Mouse (Mus musculus) ovary, postnatal 10 days (tissue): ENCODE measurements around the gene Ranbp10.

ENCODE experiments used
- DNase-seq: peaks from one replicate; pipeline ENCODE4 v3.0.0; 2022; ENCODE audit warnings: low spot score

Gene Ranbp10

DNA sequence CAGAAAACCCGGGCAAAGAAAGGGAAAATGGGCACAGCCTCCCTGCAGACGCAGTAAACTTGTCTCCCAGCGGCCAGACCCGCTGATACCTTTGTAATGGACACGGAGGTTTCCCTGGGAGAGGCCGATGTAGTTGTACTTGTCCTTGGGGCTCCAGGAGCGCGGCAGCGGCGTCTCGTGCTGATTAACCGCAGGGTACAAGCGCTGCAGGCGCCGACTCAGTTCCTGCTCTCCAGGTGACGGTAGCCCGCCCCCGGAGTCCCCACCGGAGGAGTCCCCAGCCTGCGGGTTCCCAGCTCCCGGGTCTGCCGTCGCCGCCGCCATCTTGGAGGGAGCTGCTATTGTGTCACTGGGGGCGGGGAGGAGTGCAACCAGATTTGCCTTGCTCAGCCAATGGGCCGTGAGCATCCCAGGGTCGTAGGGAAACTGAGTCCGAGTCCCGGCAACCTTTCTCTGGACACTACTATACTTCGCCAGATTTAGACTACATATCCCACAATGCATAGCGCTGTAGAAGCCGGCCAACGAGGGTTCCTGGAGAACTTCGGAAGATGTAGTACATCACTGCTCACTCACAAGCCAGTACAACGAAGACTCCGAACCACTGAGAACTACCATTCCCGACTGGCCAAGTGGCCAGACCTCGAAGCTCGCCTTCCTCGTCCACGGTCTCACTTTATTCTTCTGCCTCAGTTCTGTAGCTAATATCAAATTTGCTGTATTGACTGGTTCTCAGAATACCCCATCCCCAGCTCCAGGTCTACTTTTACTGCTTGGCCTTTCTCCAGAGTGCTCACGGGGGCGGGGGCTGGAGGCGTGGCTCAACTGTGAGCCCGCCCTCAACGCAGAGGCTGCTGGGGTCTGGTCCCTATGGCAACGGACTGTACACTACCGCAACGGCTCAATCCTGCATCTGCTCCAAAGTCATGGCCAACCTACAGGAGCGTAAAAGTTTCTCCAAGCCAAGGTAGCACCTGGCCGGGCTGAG, at the start of gene Ranbp10, which contains the start of gene Tsnaxip1:
TSS of gene Ranbp10 (minus strand) at position 490 of the 988 bp plus-strand sequence.
TSS of gene Tsnaxip1 (plus strand) at position 871 of the 988 bp plus-strand sequence.
- peak; percentile 84 for DNase-seq

DNA sequence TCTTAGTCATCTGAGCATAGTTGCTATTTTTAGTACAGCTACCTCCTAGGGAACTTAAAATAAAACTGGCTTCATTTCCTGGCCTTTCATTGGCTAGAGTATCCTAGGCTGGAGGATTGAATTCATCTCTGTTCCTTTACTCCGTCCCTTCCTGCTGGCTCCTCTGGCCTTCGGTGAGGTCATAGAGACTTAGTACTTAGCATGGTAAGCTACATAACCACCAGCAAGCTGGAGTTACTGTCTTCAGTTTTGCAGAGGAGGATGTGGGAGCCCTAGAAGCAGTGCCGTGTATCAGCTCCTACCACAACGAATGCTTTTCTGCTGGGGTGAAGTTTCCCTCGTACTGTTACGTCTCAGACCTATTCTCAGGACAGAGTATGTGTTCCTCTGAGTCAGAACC, 47.2 kb upstream of the Ranbp10 start:
- DNase-seq: no peak

DNA sequence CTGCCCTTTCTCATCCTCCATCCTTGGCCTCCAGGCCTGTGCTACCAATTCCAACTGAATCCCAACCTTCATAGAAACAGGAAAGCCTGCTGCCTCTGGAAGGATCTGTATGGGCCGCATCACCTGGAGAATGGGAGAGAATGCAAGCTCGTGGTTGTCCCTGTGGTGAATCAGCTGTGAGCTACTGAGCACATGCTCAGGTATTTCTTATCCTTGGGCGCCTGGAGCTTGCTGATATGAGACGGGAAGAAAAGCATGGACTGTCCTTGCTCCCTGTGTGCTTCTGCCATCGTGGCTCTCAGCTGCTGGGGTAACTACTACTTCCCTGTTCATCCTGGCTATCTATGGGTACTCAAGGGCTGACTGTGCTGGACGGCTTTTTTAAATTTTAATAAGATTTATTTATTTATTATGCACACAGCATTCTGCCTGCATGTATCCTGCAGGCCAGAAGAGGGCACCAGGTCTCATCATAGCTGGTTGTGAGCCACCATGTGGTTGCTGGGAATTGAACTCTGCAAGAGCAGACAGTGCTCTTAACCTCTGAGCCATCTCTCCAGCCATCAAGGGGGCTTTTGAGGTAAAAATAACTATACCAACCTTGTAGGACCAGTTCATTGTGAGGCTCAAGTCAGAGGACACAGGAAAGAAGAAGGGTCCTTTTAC, 39.3 kb upstream of the Ranbp10 start:
- DNase-seq: no peak

DNA sequence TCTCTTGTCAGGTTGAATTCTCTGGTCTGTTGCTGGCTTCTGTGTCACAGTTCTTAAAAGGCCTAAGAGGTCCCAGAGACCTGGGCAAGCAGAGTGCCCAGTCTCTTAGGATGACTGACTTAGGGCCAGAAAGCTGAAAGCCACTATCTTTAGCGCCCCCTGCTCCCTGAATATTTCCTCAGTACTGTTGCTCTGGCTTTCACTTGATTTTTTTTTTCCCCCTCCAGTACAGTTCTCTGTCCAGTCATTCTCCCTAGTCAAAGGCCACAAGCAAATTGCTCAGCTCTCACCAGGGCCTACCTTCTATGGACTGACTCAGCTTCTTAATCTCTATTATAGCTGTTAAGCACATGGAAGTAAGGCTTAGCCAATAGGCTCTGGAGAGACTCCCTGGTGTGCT, 34.8 kb upstream of the Ranbp10 start:
- no peak for DNase-seq

DNA sequence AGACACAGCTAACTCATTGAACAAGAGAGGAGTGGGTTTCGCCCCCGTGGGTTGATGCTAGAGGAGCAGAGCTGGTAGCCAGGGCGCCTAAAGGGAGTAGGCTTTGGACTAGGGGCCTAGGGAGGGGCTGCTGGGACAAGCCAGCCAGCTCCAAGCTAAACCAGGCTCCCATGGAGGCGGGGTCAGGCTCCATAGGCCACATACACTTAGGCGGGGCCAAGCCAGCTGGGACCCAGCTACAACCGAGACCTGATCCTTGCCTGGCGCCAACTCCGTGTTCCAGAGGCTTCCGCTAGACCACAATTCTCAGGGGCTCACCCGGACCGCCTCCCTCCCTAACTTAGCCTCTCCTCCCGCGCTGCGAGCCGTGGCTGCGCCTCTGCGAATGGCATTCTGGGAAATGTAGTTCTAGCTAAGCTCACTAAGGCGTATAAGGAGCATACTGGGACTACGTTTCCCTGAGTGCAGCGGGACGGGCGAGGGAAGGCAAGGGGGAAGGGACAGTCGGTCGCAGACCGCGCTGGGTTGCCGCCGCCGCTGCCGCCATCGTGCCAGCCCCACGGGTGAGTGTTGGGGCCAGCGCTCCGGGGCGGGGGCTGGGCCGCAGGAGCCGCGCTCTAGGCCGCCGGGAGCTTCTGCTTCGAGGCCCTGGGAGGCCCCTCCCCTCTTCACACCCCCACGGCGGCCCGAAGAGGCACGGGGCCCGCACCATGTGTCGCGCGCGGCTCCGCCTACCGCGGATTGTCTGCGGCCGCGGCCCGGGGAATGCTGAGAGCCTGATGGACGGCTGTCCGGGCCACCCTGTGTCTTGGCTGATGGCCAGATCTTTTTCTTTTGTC, 33.2 kb upstream of the Ranbp10 start, which contains the start of gene Nutf2:
TSS of gene Nutf2 (plus strand) at position 438 of the 839 bp plus-strand sequence.
- peak; percentile 75 for DNase-seq

DNA sequence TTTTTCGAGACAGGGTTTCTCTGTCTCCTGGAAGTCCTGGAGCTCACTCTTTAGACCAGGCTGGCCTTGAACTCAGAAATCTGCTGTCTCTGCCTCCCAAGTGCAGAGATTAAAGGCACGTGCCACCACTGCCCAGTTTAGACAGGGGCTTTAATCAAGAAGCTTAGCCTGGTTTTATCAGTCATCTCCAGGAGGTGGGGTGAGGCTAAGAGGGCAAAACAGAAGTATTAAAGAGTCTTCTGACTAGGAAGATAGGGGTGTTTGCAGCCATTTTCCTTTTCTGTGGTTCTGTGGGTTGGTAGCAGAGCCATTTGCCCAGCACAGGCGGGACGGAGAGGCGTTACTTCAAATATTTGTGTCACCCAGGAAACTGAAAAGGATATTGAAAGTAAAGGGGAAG, 32.2 kb upstream of the Ranbp10 start:
- no peak for DNase-seq

DNA sequence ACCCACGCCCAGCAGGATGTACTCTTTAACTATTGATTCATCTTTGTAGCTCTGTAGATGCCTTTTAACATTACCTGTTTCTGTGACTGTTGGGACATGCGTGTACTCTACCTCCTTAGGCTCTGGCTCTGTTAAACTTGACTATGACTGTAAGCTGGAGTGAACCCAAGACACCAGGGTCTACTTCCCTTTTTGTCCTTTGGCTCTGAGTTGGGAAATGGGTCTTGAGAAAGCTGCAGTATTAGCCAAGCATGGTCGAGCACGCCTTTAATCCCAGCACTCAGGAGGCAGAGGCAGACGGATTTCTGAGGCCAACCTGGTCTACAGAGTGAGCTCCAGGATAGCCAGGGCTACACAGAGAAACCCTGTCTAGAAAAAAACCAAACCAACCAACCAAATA, 31.3 kb upstream of the Ranbp10 start:
- no peak for DNase-seq

DNA sequence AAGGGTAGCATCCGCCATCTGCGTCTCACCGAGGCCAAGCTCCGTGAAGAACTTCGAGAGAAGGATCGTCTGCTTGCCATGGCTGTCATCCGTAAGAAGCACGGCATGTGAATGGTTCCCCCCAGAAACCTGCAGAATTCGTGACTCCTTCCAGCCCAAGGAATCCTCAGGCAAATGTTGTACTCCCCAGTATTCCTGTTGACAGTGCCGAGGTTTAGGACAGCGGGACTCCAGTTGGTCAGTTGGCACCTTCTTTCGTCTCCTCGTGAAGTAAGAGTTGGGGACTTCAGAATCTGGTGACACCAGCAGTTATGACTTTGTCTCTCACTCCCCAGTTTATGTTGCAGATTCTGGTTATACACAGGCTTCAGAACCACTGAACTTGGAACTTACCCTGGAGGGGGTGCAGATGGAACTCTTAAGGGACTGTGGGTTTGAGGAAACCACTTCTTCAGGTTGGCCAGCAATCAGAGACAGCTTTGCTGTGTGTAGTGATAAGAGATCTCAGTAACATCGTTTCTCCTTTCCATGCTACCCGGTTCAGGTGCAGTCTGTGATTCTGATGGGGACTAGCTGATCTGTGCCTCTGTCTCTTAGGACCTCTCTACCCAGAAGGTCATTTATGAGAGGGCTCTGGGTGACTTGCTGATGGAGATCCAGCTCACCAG, 29.2 kb upstream of the Ranbp10 start:
- no peak for DNase-seq

DNA sequence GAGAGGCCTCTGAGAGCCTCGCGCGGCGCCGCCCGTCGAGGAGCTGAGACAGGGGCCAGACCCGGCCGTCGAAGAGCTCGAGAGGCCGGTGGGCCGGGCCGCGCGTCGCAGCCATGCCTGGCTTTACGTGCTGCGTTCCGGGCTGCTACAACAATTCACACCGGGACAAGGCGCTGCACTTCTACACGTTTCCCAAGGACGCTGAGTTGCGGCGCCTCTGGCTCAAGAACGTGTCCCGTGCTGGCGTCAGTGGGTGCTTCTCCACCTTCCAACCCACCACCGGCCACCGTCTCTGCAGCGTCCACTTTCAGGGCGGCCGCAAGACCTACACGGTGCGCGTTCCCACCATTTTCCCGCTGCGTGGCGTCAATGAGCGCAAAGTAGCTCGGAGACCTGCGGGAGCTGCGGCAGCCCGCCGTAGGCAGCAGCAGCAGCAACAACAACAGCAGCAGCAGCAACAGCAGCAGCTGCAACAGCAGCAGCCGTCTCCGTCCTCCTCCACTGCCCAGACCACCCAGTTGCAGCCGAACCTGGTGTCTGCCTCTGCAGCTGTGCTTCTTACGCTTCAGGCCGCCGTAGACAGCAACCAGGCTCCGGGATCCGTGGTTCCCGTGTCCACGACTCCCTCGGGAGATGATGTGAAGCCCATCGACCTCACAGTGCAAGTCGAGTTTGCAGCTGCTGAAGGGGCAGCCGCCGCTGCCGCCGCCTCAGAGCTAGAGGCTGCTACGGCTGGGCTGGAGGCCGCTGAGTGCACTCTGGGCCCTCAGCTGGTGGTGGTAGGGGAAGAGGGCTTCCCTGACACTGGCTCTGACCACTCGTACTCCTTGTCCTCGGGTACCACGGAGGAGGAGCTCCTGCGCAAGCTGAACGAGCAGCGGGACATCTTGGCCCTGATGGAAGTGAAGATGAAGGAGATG, 28.4 kb upstream of the Ranbp10 start:
- peak; percentile 28 for DNase-seq

DNA sequence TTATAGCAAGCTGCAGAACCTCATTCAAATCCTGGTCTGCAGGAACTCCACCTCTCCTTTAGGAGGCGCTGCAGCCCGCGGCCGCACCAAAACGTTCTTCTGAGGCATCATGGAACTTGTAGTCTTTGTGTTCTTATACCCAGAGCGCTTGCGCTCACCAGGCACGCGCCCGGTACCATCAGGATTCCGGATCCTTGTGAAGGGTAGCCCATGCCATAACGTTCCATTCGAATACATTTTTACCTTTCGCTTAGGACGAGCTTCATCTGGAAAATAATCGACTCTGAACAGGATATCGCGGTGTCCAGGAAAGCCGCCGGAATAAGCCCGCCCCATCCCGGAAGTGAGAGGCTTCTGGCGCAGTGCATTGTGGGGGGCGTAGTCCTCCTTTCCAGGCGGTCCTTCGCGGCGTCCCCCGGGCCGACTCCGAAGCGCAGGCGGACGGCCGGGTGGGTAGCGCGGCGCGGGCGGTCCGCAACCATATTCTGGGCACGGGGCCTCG, 27.6 kb upstream of the Ranbp10 start, which contains the start of gene Thap11:
TSS of gene Thap11 (plus strand) at position 418 of the 502 bp plus-strand sequence.
- DNase-seq: peak; percentile 80

DNA sequence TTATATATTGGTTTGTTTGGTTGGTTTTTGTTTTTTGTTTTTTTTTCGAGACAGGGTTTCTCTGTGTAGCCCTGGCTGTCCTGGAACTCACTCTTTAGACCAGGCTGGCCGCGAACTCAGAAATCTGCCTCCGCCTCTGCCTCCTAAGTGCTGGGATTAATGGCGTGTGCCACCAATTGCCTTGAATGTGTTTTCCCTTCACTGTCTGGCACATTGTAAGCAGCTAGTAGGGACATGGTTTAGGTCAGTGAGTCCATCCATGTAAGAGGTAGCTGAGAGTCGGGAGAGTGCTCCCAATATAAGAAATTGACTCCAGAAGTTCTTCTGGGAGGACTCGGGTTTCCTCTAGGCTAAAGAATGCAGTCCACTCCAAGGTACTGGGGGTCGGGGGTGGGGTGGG, 27.2 kb upstream of the Ranbp10 start:
- no peak for DNase-seq

DNA sequence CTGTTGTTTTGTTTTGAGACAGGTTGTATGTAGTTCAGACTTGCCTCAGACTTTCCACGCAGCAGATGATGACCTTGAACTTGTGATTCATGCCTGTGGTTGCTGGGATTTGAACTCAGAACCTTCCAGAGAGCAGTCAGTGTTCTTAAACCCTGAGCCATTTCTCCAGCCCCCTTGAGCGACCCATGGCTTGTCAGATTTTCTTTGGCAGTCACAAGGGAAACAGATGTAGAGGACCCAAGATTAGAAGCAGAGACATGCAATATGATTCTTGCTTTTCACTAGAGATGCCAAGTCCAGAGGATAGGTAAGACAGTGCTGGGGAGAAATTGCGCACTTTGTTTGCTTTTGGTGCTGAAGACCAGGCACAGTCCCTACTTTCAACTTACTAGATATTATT, 26.0 kb upstream of the Ranbp10 start, which contains the start of gene Cenpt:
TSS of gene Cenpt (minus strand) at position 101 of the 400 bp plus-strand sequence.
- no peak for DNase-seq

DNA sequence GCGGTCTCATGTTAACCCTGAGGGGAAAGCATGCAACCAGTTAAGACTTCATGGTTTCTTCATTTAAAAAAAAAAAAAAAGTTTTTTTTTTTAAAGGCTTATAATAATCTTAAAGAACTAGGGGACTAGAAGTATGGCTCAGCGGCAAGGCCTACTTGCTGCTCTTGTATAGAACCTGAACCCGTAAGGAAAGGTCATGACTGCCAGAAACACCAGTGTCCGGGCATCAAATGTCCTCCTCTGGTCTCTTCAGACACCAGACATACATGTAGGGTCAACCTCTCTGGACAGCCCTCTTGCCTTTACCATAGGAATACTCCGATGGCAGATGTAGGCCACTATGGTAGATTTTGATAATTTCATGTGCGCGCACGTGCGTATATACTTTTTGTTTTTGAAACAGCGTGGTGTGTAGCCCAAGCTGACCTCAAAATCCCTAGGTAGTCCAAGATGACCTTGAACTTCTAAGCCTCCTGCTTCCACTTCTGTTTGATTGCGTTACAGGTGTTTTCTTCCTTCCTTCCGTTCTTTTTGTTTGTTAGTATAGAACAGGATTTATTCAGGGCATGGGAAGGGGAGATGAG, 25.1 kb upstream of the Ranbp10 start:
- no peak for DNase-seq

DNA sequence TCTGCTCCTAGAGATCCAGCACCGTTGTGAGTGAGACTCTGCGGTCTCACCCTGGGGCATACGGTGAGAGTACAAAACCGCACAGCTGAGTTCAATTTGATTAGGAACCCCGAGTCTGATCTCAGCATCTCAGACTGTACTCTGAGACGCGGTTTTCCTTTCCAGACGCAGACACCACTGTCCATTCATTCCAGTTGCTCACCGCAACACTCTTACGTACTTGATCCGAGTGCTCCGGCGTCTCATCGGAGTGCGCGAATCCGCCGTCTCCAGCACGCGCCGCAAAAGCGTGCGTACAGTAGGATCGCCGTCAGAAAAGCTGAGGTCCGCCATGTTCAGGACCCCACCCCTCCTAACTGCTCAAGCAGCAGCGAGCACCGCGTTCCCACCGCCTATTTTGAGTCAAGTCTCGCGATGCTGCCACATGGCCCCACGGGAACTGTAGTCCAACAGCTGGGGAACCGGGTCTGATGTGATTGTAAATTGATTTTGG, 24.5 kb upstream of the Ranbp10 start:
- peak; percentile 63 for DNase-seq

DNA sequence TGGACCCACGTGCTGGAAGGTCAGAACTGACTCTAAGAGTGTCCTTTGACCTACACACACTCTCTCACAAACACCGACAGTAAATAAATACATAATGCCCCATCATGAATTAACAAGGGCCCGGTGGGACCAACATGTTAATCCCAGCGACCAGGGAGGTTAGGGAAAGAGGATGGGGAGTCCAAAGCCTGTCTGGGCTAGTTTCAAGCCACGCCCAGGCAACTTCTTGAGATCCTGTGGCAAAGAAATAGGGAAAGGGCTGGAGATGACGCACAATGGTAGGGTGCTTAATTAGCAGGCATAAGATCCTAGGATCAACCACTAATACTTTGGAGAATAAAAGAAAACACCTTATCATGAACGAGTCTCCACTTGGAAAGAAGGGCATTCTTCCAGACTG, 23.5 kb upstream of the Ranbp10 start:
- no peak for DNase-seq

DNA sequence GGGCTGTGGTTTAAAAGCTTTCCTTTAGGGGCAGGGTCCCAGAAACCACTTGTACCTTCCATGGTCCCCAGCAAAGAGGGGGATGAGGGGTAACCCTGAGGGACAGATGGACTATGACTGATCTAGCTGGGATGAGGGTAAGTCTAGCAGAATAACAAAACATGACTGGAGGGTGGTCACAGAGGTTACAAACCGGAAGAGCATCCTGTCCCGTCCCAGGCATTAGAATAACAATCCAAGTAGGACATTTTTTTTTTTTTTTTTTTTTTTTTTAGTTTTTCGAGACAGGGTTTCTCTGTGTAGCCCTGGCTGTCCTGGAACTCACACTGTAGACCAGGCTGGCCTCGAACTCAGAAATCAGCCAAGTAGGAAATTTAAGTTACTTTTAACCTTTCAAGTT, 22.9 kb upstream of the Ranbp10 start:
- no peak for DNase-seq

DNA sequence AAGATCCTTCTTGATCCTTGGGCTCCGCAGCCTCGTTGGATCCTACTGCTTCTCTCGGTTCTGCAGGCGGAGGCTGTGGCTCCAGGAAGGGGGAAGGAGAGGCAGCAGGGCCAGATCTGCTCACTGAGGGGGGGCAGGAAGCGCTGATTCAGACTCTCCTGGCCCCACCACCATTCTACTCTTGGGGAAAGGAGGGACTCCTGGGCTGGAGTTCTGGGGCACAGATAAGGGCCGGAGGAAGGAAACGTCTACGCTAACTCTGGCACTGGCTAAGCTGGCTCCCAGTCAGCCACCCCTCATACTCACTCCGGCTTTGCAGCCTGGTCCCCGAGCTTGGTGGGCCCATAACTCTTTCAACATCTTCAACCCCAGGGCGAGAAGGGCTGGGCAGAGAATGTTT, 19.5 kb upstream of the Ranbp10 start:
- no peak for DNase-seq

DNA sequence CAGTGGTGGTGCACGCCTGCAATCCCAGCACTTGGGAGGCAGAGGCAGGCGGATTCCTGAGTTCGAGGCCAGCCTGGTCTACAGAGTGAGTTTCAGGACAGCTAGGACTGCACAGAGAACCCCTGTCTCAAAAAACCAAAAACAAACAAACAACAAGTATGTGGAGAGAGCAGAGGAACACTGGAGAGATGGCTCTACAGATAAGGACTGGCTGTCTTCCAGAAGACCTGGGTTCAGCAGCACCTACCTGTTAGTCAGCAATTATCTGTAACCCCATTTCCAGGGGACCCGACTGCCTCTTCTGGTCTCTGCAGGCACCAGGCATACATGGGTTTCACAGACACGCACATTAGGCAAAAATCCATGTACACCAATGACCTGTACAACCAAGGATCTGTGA, 12.1 kb upstream of the Ranbp10 start:
- DNase-seq: no peak

DNA sequence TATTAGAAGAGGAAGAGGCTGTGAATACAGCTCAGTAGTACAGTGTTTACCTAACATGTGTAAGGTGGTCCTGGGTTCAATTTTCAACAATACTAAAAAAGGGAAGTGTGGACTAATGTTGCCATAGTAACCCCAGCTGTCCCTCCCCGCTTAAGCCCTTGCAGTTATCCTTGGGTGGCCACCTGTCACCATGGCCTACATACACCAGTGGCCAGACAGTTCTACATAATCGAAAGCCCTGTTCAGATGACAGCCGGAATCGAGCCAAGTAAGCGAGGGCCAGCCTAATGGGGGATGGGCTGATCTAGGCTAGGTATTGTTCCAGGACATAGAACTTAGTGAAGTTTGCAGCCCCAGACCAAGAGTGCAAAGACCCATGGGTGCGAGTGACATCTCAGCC, 9.8 kb upstream of the Ranbp10 start:
- no peak for DNase-seq

DNA sequence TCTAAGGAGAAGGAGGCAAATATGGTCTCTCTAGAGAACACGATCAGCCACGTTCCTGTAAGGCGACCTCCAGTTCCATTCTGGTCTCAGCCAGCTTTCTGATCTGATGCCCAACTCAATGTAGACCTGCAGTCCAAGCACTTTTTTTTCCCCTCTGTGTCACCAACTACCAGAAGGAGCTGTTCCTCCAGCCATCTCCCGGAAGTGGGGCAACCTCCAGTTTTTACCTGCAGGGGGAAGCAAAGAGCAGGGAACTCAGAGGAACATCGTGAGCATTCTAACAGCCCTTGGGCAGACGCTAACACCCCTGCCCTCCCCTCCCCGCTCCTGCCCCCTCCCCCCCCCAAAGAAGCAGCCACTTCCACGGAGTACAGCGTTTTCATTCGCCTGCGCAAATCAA, 8.2 kb upstream of the Ranbp10 start:
- no peak for DNase-seq
